Mouse (Mus musculus): ENCODE data around the gene Olfr912. TPM values are rescaled to one million over a fixed set of nuclear protein-coding genes. Genes with fewer than 3 reads are reported as not detected.

The Olfr912 gene
- polyA plus RNA-seq (2014; fragmentation: Nextera tagmentation; extraction: Ambion mirVana), result not detected in 2 replicates

DNA sequence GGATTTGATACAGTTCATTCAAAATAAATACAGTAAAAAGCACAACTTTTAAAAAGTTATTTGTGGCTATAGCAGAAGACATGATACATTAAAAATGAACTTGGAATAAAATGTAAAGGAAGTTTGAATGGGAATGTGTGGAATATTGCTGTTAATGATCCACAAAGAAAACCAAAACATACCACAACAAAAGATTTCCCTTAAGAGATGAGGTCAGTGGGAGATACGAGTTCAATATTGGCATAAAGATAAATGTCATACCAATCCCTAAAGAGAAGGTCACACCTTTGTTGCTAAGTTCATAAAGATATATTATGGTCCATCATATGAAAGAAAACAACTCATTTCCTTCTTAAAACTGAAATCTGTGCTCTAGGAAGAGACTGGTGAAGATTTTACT lies at the start of gene Olfr912:
Olfr912 (plus strand) TSS at position 301 of the 400 bp plus-strand sequence.
- Histone ChIP-seq H3K36me3 (ENCODE audit: control insufficient read depth, insufficient read depth, low read length) (no peaks in the 10 kb centered on the region), H3K27ac (ENCODE audit: low read depth, low read length) (no peak within 1 kb of the TSS), H3K9ac (ENCODE audit: low read depth, low read length) (no peak within 1 kb of the TSS), H3K27me3 (replicated peaks; ENCODE audit: control insufficient read depth, insufficient read depth, low read length) (no peaks in the 10 kb centered on the region), H3K4me3 (ENCODE audit: low read depth, low read length) (no peak within 1 kb of the TSS), H3K4me1 (replicated peaks; ENCODE audit: control insufficient read depth, insufficient read depth, low read length) (no peaks in the 10 kb centered on the region), H3K4me2 (no peak within 1 kb of the TSS), H3K9me3 (ENCODE audit: control insufficient read depth, low read length) (no peaks in the 10 kb centered on the region)
- WGBS, result 70% methylated on average over 1 of the region's 1 CpGs
- no peak for DNase-seq (ENCODE audit: low spot score)
- no peak for ATAC-seq (replicated peaks; ENCODE audit: low FRiP score)

DNA sequence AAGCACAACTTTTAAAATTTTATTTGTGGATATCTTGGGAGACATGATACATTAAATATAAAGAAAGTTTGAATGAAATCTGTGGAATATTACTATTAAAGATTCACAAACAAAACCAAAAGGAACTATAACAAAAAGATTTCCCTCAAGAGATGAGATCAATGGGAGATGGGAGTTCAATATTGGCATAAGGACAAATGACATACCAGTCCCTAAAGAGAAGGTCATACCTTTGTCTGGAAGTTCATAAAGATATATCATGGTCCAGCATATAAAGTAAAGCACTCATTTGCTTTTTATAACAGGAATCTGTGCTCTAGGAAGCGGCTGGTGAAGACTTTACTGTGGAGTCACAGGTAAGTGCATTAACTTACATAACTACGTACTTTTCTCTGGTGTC lies 42.4 kb upstream of the Olfr912 start, which contains the start of gene Olfr910:
Olfr910 (plus strand) TSS at position 301 of the 400 bp plus-strand sequence.
- Histone ChIP-seq H3K27ac (ENCODE audit: low read depth, low read length) (no peak within 1 kb of the TSS), H3K27me3 (replicated peaks; ENCODE audit: control insufficient read depth, insufficient read depth, low read length) (no peaks in the 10 kb centered on the region), H3K4me3 (ENCODE audit: low read depth, low read length) (no peak within 1 kb of the TSS), H3K4me2 (no peak within 1 kb of the TSS), H3K9ac (ENCODE audit: low read depth, low read length) (no peak within 1 kb of the TSS), H3K9me3 (ENCODE audit: control insufficient read depth, low read length) (no peaks in the 10 kb centered on the region), H3K4me1 (replicated peaks; ENCODE audit: control insufficient read depth, insufficient read depth, low read length) (no peaks in the 10 kb centered on the region), H3K36me3 (ENCODE audit: control insufficient read depth, insufficient read depth, low read length) (no peaks in the 10 kb centered on the region)
- DNase-seq (ENCODE audit: low spot score), result no peak
- no peak for ATAC-seq (replicated peaks; ENCODE audit: low FRiP score)
- WGBS, result 87% methylated on average over 2 of the region's 2 CpGs

DNA sequence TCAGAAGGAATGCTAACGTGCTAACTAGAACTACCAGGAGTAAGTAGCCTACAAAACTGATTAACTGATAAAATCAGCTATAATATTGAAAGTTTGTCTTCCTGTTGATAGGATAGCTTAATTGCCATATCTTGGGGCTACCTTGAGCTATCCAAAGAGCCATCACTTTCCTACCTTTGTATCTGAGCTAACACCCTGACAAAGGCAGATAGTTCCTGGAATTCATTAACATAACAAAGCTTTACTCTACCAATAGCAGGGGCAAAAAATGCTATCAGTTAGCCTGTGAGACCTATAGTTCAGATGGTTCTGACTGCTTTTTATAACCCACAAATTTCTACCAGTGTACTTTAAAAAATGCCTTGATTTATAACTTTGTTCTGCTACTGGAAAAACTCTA lies 11.1 kb downstream of the Olfr912 start:
- Histone ChIP-seq H3K4me1 (replicated peaks; ENCODE audit: control insufficient read depth, insufficient read depth, low read length) (no peaks in the 10 kb centered on the region), H3K27me3 (replicated peaks; ENCODE audit: control insufficient read depth, insufficient read depth, low read length) (no peaks in the 10 kb centered on the region), H3K27ac (ENCODE audit: low read depth, low read length) (no peak overlapping the region), H3K9ac (ENCODE audit: low read depth, low read length) (no peak overlapping the region), H3K4me3 (ENCODE audit: low read depth, low read length) (no peak overlapping the region), H3K4me2 (no peak overlapping the region), H3K9me3 (ENCODE audit: control insufficient read depth, low read length) (no peaks in the 10 kb centered on the region), H3K36me3 (ENCODE audit: control insufficient read depth, insufficient read depth, low read length) (no peaks in the 10 kb centered on the region)
- no peak for DNase-seq (ENCODE audit: low spot score)
- 42% methylated on average over 1 of the region's 1 CpGs for WGBS
- no peak for ATAC-seq (replicated peaks; ENCODE audit: low FRiP score)

DNA sequence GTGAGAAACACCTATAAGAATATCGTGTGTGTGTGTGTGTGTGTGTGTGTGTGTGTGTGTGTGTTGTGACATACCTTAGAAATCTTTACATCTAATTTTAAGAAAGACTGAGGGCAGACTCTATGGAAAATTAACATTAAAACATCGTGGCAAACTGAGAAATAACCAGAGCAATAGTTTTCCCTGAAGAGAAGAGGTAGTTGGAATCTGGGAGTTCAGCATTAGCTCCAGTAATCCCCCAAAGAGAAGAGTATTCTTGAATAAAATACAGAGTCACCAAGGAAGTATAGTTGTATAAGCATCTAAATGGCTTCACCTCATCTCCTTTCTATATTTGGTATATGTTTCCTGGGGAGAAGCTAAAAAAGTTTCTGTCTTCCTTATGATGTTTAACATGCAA lies 12.5 kb downstream of the Olfr912 start, which contains the start of gene Olfr913:
Olfr913 (plus strand) TSS at position 301 of the 400 bp plus-strand sequence.
- 49% methylated on average over 2 of the region's 2 CpGs for WGBS
- Histone ChIP-seq H3K4me2 (no peak within 1 kb of the TSS), H3K9me3 (ENCODE audit: control insufficient read depth, low read length) (no peaks in the 10 kb centered on the region), H3K27me3 (replicated peaks; ENCODE audit: control insufficient read depth, insufficient read depth, low read length) (no peaks in the 10 kb centered on the region), H3K4me1 (replicated peaks; ENCODE audit: control insufficient read depth, insufficient read depth, low read length) (no peaks in the 10 kb centered on the region), H3K9ac (ENCODE audit: low read depth, low read length) (no peak within 1 kb of the TSS), H3K36me3 (ENCODE audit: control insufficient read depth, insufficient read depth, low read length) (no peaks in the 10 kb centered on the region), H3K4me3 (ENCODE audit: low read depth, low read length) (no peak within 1 kb of the TSS), H3K27ac (ENCODE audit: low read depth, low read length) (no peak within 1 kb of the TSS)
- ATAC-seq (replicated peaks; ENCODE audit: low FRiP score), result no peak
- no peak for DNase-seq (ENCODE audit: low spot score)

DNA sequence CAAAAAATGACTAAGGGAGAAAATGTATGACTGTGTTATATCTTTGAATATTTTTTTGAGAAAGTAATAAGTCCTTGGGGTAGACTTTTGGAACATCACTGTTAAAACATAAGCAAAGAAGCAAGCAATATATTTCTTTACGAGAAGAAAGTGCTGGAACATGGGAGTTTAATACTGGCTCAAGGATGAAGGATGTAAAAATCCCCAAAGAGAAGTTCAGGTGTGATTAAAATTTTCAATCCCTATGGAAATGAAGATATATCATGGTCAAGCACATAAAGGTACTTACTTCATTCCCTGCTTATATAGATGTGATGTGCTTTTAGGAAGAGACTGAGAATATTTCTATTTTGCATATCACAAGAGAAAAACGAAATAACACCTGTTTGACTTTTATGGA lies 24.8 kb downstream of the Olfr912 start, which contains the start of gene Olfr914:
Olfr914 (plus strand) TSS at position 301 of the 400 bp plus-strand sequence.
- H3K4me3 ChIP-seq (ENCODE audit: low read depth, low read length), result no peak within 1 kb of the TSS
- H3K4me2 ChIP-seq, result no peak within 1 kb of the TSS
- no peaks in the 10 kb centered on the region for H3K4me1 ChIP-seq (replicated peaks; ENCODE audit: control insufficient read depth, insufficient read depth, low read length)
- no peaks in the 10 kb centered on the region for H3K27me3 ChIP-seq (replicated peaks; ENCODE audit: control insufficient read depth, insufficient read depth, low read length)
- WGBS, result 58% methylated on average over 2 of the region's 2 CpGs
- no peak within 1 kb of the TSS for H3K27ac ChIP-seq (ENCODE audit: low read depth, low read length)
- no peak within 1 kb of the TSS for H3K9ac ChIP-seq (ENCODE audit: low read depth, low read length)
- H3K36me3 ChIP-seq (ENCODE audit: control insufficient read depth, insufficient read depth, low read length), result no peaks in the 10 kb centered on the region
- no peak for DNase-seq (ENCODE audit: low spot score)
- no peaks in the 10 kb centered on the region for H3K9me3 ChIP-seq (ENCODE audit: control insufficient read depth, low read length)
- no peak for ATAC-seq (replicated peaks; ENCODE audit: low FRiP score)

DNA sequence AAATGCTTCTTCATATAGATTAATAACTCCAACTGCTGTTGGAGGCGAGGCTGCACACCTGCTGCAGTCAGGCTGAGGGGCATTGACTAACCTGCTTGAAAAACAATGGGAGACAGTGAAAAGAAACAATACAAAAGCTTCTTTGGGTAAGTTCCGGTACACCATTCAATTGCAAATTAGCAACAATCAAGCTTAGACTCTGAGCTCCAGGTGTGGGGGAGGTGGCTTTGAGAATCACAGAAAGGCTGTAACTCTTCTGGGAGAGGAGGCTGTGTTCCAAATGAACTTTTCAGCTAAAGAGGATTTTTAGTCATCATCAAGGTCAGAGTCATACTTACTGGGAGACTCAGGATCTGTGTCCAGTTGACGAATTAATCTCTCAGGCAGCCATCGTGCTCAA lies 52.4 kb downstream of the Olfr912 start:
- 74% methylated on average over 4 of the region's 4 CpGs for WGBS
- ATAC-seq (replicated peaks; ENCODE audit: low FRiP score), result no peak
- no peak overlapping the region for H3K9ac ChIP-seq (ENCODE audit: low read depth, low read length)

More for the DNA sequence above, 52.4 kb downstream of the Olfr912 start:
- H3K27me3 ChIP-seq (replicated peaks; ENCODE audit: control insufficient read depth, insufficient read depth, low read length), result no peaks in the 10 kb centered on the region
- no peak for DNase-seq (ENCODE audit: low spot score)
- no peaks in the 10 kb centered on the region for H3K9me3 ChIP-seq (ENCODE audit: control insufficient read depth, low read length)
- H3K27ac ChIP-seq (ENCODE audit: low read depth, low read length), result no peak overlapping the region
- no peaks in the 10 kb centered on the region for H3K4me1 ChIP-seq (replicated peaks; ENCODE audit: control insufficient read depth, insufficient read depth, low read length)
- no peaks in the 10 kb centered on the region for H3K36me3 ChIP-seq (ENCODE audit: control insufficient read depth, insufficient read depth, low read length)
- no peak overlapping the region for H3K4me3 ChIP-seq (ENCODE audit: low read depth, low read length)
- no peak overlapping the region for H3K4me2 ChIP-seq

Other genes starting within 250 kb of the Olfr912 start
- not detected in 2 replicates for gene Olfr898, start 231.8 kb upstream of the Olfr912 start, polyA plus RNA-seq (2014; fragmentation: Nextera tagmentation; extraction: Ambion mirVana)
- gene Olfr250, start 213.3 kb upstream of the Olfr912 start, polyA plus RNA-seq (2014; fragmentation: Nextera tagmentation; extraction: Ambion mirVana), result not detected in 2 replicates
- gene Olfr251, start 203.1 kb upstream of the Olfr912 start, polyA plus RNA-seq (2014; fragmentation: Nextera tagmentation; extraction: Ambion mirVana), result not detected in 2 replicates
- gene Olfr147, start 178.5 kb upstream of the Olfr912 start, polyA plus RNA-seq (2014; fragmentation: Nextera tagmentation; extraction: Ambion mirVana), result not detected in 2 replicates
- not detected in 2 replicates for gene Olfr901, start 150.7 kb upstream of the Olfr912 start, polyA plus RNA-seq (2014; fragmentation: Nextera tagmentation; extraction: Ambion mirVana)
- not detected in 2 replicates for gene Olfr902, start 132.5 kb upstream of the Olfr912 start, polyA plus RNA-seq (2014; fragmentation: Nextera tagmentation; extraction: Ambion mirVana)
- gene Olfr904, start 117.0 kb upstream of the Olfr912 start, polyA plus RNA-seq (2014; fragmentation: Nextera tagmentation; extraction: Ambion mirVana), result not detected in 2 replicates
- gene Olfr905, start 109.1 kb upstream of the Olfr912 start, polyA plus RNA-seq (2014; fragmentation: Nextera tagmentation; extraction: Ambion mirVana), result not detected in 2 replicates
- not detected in 2 replicates for gene Olfr906, start 93.1 kb upstream of the Olfr912 start, polyA plus RNA-seq (2014; fragmentation: Nextera tagmentation; extraction: Ambion mirVana)
- not detected in 2 replicates for gene Olfr907, start 84.4 kb upstream of the Olfr912 start, polyA plus RNA-seq (2014; fragmentation: Nextera tagmentation; extraction: Ambion mirVana)
- gene Olfr911-ps1, start 58.6 kb upstream of the Olfr912 start, polyA plus RNA-seq (2014; fragmentation: Nextera tagmentation; extraction: Ambion mirVana), result not detected in 2 replicates
- not detected in 2 replicates for gene Olfr910, start 42.3 kb upstream of the Olfr912 start, polyA plus RNA-seq (2014; fragmentation: Nextera tagmentation; extraction: Ambion mirVana)
- gene Olfr913, start 12.6 kb downstream of the Olfr912 start, polyA plus RNA-seq (2014; fragmentation: Nextera tagmentation; extraction: Ambion mirVana), result not detected in 2 replicates
- not detected in 2 replicates for gene Olfr914, start 24.9 kb downstream of the Olfr912 start, polyA plus RNA-seq (2014; fragmentation: Nextera tagmentation; extraction: Ambion mirVana)
- gene Olfr916, start 79.7 kb downstream of the Olfr912 start, polyA plus RNA-seq (2014; fragmentation: Nextera tagmentation; extraction: Ambion mirVana), result not detected in 2 replicates
- gene Olfr917, start 85.7 kb downstream of the Olfr912 start, polyA plus RNA-seq (2014; fragmentation: Nextera tagmentation; extraction: Ambion mirVana), result not detected in 2 replicates
- gene Olfr918, start 94.4 kb downstream of the Olfr912 start, polyA plus RNA-seq (2014; fragmentation: Nextera tagmentation; extraction: Ambion mirVana), result not detected in 2 replicates
- gene Olfr919, start 123.5 kb downstream of the Olfr912 start, polyA plus RNA-seq (2014; fragmentation: Nextera tagmentation; extraction: Ambion mirVana), result not detected in 2 replicates
- gene Vwa5a, start 138.1 kb downstream of the Olfr912 start, polyA plus RNA-seq (2014; fragmentation: Nextera tagmentation; extraction: Ambion mirVana), result 11.1 and 11.4 TPM in 2 replicates
- not detected in 2 replicates for gene Olfr920, start 172.1 kb downstream of the Olfr912 start, polyA plus RNA-seq (2014; fragmentation: Nextera tagmentation; extraction: Ambion mirVana)
- not detected in 2 replicates for gene Olfr921, start 192.9 kb downstream of the Olfr912 start, polyA plus RNA-seq (2014; fragmentation: Nextera tagmentation; extraction: Ambion mirVana)
- gene Olfr922, start 234.4 kb downstream of the Olfr912 start, polyA plus RNA-seq (2014; fragmentation: Nextera tagmentation; extraction: Ambion mirVana), result not detected in 2 replicates
- gene Olfr923, start 246.4 kb downstream of the Olfr912 start, polyA plus RNA-seq (2014; fragmentation: Nextera tagmentation; extraction: Ambion mirVana), result not detected in 2 replicates